Mouse (Mus musculus): ENCODE results near the gene Nek6. TPM values are rescaled to one million over a fixed set of nuclear protein-coding genes. Genes with fewer than 3 reads are reported as not detected.

Nek6 gene
- polyA plus RNA-seq, 1 experiment from 2014 or later: 70.9 TPM

DNA sequence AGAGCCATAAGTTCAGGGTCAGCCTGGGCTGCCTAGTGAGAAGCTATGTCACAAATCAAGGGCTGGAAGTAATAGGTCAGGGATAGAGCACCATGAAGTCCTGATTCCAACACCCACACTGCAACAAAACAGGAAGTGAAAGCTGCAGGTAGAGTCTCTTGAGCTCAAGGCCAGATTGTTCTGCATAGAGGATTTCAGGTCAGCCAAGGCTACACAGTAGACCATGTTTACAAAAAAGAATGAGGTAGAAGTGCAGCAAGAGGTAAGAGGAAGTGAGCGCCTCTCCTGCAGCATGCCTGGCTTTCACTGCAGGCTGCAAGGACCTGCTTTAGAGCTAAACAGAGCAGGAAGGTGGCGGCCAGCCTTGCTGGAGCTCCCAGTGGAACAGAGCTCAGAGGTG lies 63.3 kb downstream of the Nek6 start:
- Histone ChIP-seq H3K9me3 (ENCODE audit: control insufficient read depth) (no peaks in the 10 kb centered on the region), H3K27ac (ENCODE audit: low read depth, low read length) (no peak overlapping the region), H3K9ac (ENCODE audit: low read depth, low read length) (no peak overlapping the region), H3K36me3 (ENCODE audit: control insufficient read depth, insufficient read depth) (peaks cover 94% of the 10 kb centered on the region), H3K4me3 (ENCODE audit: low read depth, low read length) (no peak overlapping the region), H3K4me2 (replicated peaks; ENCODE audit: low read depth) (no peak overlapping the region), H3K4me1 (replicated peaks; ENCODE audit: control insufficient read depth, insufficient read depth, low read length) (no peaks in the 10 kb centered on the region), H3K27me3 (replicated peaks; ENCODE audit: control insufficient read depth, insufficient read depth, low read length) (no peaks in the 10 kb centered on the region)
- TF ChIP-seq CTCF (IDR thresholded peaks at IDR 0.05; ENCODE audit: low read depth): no peak
- 86% methylated on average over 2 of the region's 2 CpGs for WGBS
- no peak for ATAC-seq

GRCm38 (mm10) chr2:38578602-38579521 lies 67.4 kb downstream of the Nek6 start:
- Histone ChIP-seq H3K4me3 (ENCODE audit: low read depth, low read length) (no peak overlapping the region), H3K27ac (ENCODE audit: low read depth, low read length) (no peak overlapping the region), H3K4me1 (replicated peaks; ENCODE audit: control insufficient read depth, insufficient read depth, low read length) (no peaks in the 10 kb centered on the region), H3K9ac (ENCODE audit: low read depth, low read length) (no peak overlapping the region), H3K4me2 (replicated peaks; ENCODE audit: low read depth) (no peak overlapping the region), H3K36me3 (ENCODE audit: control insufficient read depth, insufficient read depth) (peaks cover 81% of the 10 kb centered on the region), H3K27me3 (replicated peaks; ENCODE audit: control insufficient read depth, insufficient read depth, low read length) (no peaks in the 10 kb centered on the region), H3K9me3 (ENCODE audit: control insufficient read depth) (no peaks in the 10 kb centered on the region)
- no peak for ATAC-seq
- no peak for TF ChIP-seq CTCF (IDR thresholded peaks at IDR 0.05; ENCODE audit: low read depth)
- 61% methylated on average over 13 of the region's 13 CpGs for WGBS

GRCm38 (mm10) chr2:38579528-38579927 lies 68.1 kb downstream of the Nek6 start:
- no peak overlapping the region for H3K9ac ChIP-seq (ENCODE audit: low read depth, low read length)
- no peaks in the 10 kb centered on the region for H3K9me3 ChIP-seq (ENCODE audit: control insufficient read depth)
- WGBS: 50% methylated on average over 1 of the region's 1 CpGs
- H3K4me3 ChIP-seq (ENCODE audit: low read depth, low read length): no peak overlapping the region
- no peak overlapping the region for H3K27ac ChIP-seq (ENCODE audit: low read depth, low read length)
- H3K4me1 ChIP-seq (replicated peaks; ENCODE audit: control insufficient read depth, insufficient read depth, low read length): no peaks in the 10 kb centered on the region
- no peak for ATAC-seq
- no peak overlapping the region for H3K4me2 ChIP-seq (replicated peaks; ENCODE audit: low read depth)
- H3K36me3 ChIP-seq (ENCODE audit: control insufficient read depth, insufficient read depth): peaks cover 76% of the 10 kb centered on the region
- no peaks in the 10 kb centered on the region for H3K27me3 ChIP-seq (replicated peaks; ENCODE audit: control insufficient read depth, insufficient read depth, low read length)
- TF ChIP-seq CTCF (IDR thresholded peaks at IDR 0.05; ENCODE audit: low read depth): no peak

DNA sequence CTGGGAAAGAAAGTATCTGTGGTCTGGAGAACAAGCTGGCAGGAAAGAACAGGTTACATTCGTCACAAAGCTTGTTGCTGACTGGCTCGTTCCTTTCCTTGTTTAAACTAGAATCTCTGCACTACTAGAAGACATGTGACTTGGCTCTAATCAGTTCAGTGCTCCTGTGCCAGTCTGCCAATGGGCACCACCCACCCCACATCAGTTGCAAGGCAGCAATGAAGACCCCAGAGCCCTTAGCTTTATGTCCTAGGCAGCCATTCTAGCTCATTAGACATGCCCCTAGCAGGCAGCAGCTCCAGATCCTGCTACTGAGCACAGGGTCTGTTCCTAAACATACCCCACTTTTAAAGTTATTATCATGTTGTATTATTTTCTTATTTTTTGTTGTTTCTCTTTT lies 72.5 kb downstream of the Nek6 start:
- ATAC-seq: no peak
- Histone ChIP-seq H3K4me3 (ENCODE audit: low read depth, low read length) (no peak overlapping the region), H3K27me3 (replicated peaks; ENCODE audit: control insufficient read depth, insufficient read depth, low read length) (no peaks in the 10 kb centered on the region), H3K4me1 (replicated peaks; ENCODE audit: control insufficient read depth, insufficient read depth, low read length) (no peaks in the 10 kb centered on the region), H3K27ac (ENCODE audit: low read depth, low read length) (no peak overlapping the region), H3K9ac (ENCODE audit: low read depth, low read length) (no peak overlapping the region), H3K9me3 (ENCODE audit: control insufficient read depth) (no peaks in the 10 kb centered on the region), H3K4me2 (replicated peaks; ENCODE audit: low read depth) (no peak overlapping the region), H3K36me3 (ENCODE audit: control insufficient read depth, insufficient read depth) (peaks cover 71% of the 10 kb centered on the region)
- no peak for TF ChIP-seq CTCF (IDR thresholded peaks at IDR 0.05; ENCODE audit: low read depth)
- 54% methylated on average over 2 of the region's 2 CpGs for WGBS

DNA sequence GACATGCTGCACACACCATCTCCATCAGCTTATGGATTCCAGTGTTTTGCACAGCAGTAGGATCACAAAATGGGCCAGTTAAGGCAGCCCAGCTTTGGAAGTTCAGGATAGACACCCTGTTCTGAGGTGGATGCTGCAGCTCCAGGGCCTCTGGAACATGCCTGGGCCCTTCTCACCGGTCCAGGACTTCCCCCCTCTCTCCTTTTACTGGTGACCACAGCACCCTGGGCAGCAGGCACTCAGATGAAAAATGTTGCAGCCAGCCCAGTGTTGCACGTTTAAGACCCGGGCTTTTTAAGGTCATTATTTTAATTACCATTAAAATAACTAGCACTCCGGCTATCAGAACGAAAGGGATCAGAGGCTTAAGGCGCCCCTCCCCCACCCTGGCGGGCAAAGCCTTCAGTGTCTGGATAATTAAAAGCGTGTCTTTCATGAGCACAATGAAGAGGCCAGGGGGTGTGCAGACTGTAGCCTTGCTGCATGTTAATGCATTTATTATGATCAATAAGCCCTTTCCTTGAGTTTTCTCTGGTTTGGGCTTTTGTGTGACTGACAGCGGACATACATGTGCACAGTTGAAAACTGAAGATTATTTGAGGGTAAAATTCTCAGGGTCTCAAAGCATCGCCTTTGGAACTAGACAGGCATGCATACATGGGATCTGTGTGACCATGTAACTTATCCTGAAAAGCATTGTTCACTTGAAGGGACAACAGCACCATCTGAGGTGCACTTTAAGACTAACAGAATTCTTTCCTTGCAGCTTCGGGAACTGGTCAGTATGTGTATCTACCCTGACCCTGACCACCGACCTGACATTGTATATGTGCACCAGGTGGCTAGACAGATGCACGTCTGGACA lies 73.3 kb downstream of the Nek6 start:
- TF ChIP-seq CTCF (IDR thresholded peaks at IDR 0.05; ENCODE audit: low read depth): no peak
- Histone ChIP-seq H3K4me3 (ENCODE audit: low read depth, low read length) (no peak overlapping the region), H3K4me1 (replicated peaks; ENCODE audit: control insufficient read depth, insufficient read depth, low read length) (no peaks in the 10 kb centered on the region), H3K4me2 (replicated peaks; ENCODE audit: low read depth) (no peak overlapping the region), H3K27me3 (replicated peaks; ENCODE audit: control insufficient read depth, insufficient read depth, low read length) (no peaks in the 10 kb centered on the region), H3K9me3 (ENCODE audit: control insufficient read depth) (no peaks in the 10 kb centered on the region), H3K27ac (ENCODE audit: low read depth, low read length) (no peak overlapping the region), H3K9ac (ENCODE audit: low read depth, low read length) (no peak overlapping the region), H3K36me3 (ENCODE audit: control insufficient read depth, insufficient read depth) (peaks cover 69% of the 10 kb centered on the region)
- 63% methylated on average over 13 of the region's 13 CpGs for WGBS
- no peak for ATAC-seq

GRCm38 (mm10) chr2:38585379-38585736 lies 73.9 kb downstream of the Nek6 start:
- ATAC-seq: no peak
- peaks cover 69% of the 10 kb centered on the region for H3K36me3 ChIP-seq (ENCODE audit: control insufficient read depth, insufficient read depth)
- no peaks in the 10 kb centered on the region for H3K27me3 ChIP-seq (replicated peaks; ENCODE audit: control insufficient read depth, insufficient read depth, low read length)
- no peak overlapping the region for H3K9ac ChIP-seq (ENCODE audit: low read depth, low read length)
- H3K4me2 ChIP-seq (replicated peaks; ENCODE audit: low read depth): no peak overlapping the region
- H3K4me3 ChIP-seq (ENCODE audit: low read depth, low read length): no peak overlapping the region
- 44% methylated on average over 5 of the region's 5 CpGs for WGBS
- H3K27ac ChIP-seq (ENCODE audit: low read depth, low read length): no peak overlapping the region
- H3K9me3 ChIP-seq (ENCODE audit: control insufficient read depth): no peaks in the 10 kb centered on the region
- H3K4me1 ChIP-seq (replicated peaks; ENCODE audit: control insufficient read depth, insufficient read depth, low read length): no peaks in the 10 kb centered on the region
- TF ChIP-seq CTCF (IDR thresholded peaks at IDR 0.05; ENCODE audit: low read depth): no peak

Data from intestine, postnatal 0 days (tissue).